Mouse (Mus musculus) Muller cell, postnatal 12 days (primary cell): ENCODE results near the gene Mylip.

ENCODE experiments used
- DNase-seq: peaks from one replicate; pipeline ENCODE4 v3.0.0-alpha.2; 2015; ENCODE audit errors: inconsistent ontology term

Gene Mylip

GRCm38 (mm10) chr13:45389448-45390311 lies at the start of gene Mylip:
TSS of gene Mylip (plus strand) at chr13:45389742.
- peak; percentile 99 for DNase-seq

GRCm38 (mm10) chr13:45341991-45342390 lies 47.6 kb upstream of the Mylip start:
- no peak for DNase-seq

DNA sequence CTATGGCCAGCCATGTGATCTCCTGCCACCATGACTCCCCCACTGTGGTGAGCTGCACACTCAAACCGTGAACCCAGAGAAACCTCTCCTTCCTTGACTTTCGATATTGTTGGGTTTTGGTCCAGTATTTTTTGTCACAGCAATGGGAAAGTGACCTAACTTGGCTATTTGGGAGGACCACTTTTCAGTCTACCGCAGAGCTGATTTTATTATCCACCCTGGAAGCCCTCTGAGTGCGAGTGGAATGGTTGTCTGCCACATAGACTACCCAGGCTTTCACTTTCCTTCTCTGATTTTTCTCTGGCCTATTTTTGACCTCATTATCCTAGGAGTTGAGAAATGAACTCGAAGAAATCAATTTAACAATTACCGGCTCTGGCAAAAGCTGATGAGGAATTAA lies 46.0 kb upstream of the Mylip start:
- no peak for DNase-seq

DNA sequence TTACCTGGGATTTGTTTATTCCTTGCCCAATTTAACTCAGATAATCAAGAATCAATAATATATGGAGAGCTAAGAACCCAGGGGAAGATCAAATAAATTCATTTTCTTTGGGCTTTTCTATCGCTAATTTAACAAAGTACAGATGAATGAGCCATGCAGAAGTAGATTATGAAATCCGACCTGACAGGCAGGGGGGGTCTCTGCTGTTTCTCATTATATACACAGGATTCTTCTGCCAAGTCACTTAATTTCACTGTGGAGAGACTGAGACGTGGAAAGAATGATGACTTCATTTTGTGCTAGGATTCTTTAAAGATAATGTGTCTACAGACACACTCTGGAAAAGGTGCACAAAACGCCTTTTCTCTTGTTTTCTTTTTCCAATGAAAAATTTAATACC lies 45.6 kb upstream of the Mylip start:
- peak; percentile 36 for DNase-seq

DNA sequence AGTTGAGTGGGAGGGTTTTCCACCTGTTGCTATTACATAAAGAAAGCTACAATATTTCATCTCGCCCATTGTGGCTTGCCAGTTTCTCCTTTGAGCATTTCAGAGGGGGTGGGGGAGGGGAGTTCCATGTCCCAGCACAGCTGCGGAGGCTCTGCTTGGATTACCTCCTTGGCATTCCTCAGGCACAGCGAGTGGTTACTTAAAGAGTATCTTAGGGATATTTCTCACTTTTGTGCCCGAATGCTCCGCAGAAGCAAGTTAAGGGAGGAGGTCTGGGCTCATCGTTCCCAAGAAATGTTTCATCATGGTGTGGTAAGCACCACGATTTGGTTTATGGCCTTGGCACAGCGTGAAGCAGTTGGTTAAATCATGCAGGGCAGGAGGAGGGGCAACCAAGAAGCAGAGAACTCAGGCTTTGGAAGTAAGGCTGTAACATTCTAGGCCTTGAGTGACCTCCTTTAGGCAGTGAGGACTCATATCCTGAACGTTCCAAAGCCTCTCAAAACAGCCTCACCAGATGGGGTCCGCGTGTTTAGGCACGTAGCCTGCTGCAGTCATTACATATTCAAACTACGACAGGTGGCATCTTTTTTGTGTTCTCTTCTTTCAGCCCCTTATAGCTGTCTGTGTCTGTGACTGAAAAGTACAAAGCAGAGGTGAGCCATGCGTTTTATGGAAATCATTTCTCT lies 43.9 kb upstream of the Mylip start:
- DNase-seq, result peak; percentile 27

DNA sequence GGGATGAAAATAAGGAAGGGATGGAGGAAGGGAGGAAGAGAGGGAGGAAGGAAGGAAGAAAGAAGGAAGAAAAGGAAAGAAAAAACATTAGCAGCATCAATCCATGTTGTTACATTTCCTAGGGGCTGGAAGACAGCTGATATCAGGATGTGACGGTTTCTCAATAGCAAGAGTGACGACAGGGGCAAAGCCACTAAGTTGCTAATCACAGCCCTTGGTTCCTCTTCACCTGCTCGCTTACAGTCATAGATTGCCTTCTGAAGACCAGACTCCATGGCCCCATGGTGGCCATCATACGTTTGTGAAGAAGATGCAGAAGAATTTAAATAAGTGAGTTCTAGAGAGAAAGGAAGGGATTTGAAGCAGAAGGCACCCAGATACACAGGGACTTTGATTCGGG lies 38.1 kb upstream of the Mylip start:
- no peak for DNase-seq

DNA sequence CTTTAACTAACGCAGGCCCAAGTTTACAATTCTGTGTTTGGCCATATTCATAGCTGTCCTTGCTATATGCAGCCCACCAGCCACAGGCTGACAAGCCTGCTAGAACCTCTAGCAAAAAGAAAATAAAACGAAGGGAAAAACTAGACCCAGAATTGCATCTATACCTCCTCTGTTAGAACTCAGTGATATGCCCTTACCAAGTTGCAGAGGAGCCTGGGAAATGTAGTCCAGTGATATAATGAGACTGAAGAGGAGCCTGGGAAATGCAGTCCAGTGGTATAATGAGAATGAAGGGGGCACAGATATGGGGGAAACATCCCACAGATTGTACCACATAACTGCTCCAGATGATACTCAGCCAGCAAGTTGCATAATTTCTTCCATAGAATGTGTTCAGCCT lies 34.7 kb upstream of the Mylip start:
- no peak for DNase-seq

GRCm38 (mm10) chr13:45358208-45358607 lies 31.3 kb upstream of the Mylip start:
- no peak for DNase-seq

DNA sequence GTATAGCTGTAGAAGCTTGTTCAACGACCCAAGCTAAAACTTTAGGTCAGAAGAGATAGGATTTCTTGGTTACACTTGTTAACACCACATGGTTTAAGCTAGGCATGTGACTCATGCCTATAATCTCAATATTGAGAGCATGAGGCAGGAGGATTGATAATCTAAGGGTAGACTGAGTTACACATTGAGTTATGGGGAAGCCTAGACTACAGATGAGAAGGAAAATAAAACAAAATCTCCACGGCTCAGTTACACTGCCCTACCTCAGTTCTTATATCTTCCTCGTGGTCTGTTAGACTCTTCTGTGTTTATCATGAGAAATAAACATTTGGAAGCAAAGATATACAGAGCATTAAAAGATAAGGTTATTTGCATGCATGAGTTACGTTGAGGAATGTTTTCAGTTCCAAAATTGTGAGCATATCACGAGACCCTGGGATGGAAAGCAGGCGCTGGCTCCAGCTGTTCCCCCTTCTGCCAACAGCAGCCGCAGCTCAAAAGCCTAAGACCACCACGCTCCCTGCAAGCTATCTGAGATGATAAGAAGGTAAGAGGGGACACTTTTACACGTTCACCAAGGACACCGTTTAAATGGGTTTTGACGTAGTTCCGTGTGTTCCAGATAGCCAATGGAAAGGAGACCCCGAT lies 30.7 kb upstream of the Mylip start:
- no peak for DNase-seq

GRCm38 (mm10) chr13:45365788-45366187 lies 23.8 kb upstream of the Mylip start:
- no peak for DNase-seq

GRCm38 (mm10) chr13:45371673-45372072 lies 17.9 kb upstream of the Mylip start:
- DNase-seq, result no peak

DNA sequence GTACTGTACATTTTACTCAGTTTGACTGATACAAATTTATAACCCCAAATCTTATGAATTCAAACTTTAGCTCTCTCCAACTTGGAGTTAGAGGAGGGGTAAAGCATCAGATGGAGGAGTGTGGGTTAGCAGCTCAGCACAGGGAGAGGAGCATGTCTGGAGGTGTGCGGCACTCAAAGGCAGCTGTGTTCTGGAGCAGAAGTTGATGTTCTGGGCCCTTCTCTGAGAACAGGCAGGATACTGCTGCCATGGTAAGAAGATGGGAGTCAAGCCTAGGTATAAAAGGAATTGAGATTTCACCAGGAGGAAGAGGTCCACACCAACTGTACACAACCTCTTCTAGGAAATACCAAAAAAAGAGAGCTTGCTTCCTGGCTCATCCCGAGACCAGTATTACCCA lies 17.1 kb upstream of the Mylip start:
- DNase-seq, result no peak

- DNase-seq, result no peak
These were observed 14.7 kb upstream of the Mylip start for GRCm38 (mm10) chr13:45374846-45375245.

DNA sequence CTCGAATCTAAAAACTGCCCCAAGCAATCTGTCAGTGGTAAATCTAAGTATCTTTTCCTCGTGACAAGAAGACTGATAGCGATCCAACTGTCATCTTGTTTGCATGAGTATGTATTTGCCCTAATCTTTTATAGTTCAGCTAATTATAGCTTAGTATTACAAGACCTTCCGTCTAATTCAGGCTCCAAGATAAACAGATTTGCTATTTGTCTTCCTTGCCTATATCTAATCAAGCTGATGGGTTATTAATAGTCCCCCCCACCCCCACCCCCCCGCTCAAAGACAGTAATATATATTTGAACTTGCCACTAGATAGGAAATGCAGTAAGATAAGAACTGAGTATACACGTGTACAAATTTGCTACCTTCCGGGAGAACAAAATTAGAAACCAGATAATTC lies 7.3 kb upstream of the Mylip start:
- no peak for DNase-seq

DNA sequence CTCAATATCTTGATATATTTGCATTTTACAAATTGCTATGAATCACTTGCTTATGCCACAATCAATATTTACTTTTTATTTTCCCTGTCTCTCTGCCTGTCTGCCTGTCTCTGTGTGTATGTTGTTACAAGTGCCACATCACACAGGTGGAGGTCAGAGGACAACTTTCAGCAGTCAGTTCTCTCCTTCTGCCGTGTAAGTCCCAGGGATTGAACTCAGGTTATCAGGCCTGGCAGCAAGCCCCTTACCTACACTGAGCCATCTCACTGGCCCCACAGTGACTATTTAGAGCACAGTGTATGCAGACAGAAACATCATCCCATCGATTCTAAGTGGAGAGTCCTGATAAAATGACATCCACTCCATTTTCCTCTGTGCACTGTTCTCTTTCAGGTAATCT lies 4.9 kb upstream of the Mylip start:
- DNase-seq, result no peak

GRCm38 (mm10) chr13:45385521-45385920 lies 4.0 kb upstream of the Mylip start:
- DNase-seq, result no peak

DNA sequence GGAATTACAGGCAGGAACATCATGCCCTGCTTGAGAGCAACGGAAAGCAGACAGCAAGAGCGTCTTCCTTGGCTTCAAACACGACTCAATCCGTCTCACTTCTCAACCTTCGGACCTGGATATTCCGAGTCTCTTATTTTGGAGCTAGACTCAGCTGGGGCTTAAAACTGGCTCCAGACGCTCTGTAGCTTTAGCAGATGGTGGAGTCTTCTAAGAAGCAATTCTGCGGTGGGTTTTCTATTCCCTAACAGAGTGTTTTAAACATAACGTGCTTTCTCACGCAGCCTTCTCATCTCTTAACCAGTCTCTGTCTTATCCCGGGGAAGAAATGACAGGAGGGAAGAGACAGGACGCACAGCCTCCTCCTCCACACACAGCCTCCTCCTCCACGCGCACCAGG lies 3.3 kb upstream of the Mylip start:
- no peak for DNase-seq

- no peak for DNase-seq
These were observed 2.3 kb upstream of the Mylip start for GRCm38 (mm10) chr13:45387231-45387630.

DNA sequence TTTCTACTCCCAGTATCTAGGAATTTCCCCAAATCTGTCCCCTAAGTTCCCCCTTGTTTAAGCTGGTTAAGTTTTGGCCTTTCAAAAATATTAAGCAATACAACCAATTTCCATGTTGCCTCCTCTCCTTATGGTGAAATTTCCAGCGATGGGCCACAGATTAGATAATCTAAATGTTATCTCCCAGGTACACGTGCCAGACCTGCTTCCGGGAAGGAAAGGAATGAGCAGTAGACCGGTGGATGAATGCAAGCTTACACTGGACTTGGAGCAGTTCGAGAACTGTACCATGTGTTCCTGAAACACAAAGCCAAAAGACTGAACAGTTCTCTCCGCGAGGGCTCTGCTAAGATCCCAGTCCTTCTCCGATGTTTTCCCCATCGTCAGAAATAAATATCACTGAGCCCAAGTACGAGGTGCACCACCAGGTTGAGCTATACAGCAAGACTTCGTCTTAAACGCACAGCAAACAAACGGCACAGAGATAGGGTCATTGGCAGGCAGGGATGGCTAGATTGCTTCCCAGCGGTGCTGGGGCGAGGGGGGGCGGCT lies 1.2 kb upstream of the Mylip start:
- DNase-seq, result no peak

DNA sequence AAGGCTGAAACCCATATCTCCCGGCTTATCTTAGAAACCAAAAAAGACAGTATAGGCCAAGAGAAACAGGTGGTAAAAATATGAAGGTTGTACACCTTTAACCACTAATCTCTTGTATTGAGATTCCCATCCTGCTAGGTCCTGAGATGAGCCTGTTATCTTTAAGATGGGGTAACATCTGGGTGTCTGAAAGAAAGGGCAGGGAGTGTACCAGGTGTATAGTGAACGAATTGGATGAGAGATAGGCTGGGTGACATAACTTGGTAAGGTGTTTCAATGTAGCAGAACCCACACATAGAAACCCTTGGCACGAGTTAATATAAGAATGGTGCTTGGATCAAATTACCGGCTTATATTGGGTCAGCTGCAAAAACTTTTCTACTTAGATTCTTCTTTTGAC lies 653 bp upstream of the Mylip start:
- no peak for DNase-seq

DNA sequence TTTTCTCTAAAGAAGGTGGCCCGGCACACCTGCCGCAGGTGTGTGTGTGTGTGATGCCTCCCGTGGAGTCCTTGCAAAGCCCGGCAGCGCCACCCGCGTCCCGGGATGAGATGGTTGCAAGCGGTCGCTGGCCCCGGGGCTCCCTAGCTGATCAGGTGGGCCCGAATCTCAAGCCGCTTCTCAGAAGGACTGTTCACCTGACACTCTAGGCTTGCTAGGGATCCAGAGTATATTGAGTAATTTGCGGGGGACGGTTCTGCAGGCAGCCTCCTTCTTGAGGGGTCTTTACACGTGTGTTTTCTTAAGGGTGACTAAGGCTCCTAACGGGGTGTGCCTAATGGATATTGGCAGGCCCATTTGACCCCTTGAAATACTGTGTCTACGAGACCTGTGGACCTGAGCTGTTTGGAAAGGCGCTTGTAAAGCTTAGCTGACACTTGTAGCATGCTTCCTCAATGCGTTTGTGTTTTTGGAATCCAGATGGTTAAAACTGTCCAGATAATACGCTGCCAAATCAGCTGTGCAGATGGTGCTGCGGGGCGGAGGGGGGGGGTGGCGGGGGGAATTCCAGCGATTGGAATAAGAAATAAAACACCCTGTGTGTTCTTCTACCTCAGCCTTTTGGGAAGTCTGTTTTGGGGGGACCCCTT lies 895 bp downstream of the Mylip start:
- peak; percentile 41 for DNase-seq
